Mouse (Mus musculus): ENCODE measurements at regions not wholly inside any gene's neighbourhood (a gene's known extent, or its start where the extent isn't known, plus 50 kb on each side); places are given as distances from the start of the nearest gene placed in this dataset.

- no peak for TF ChIP-seq CTCF (IDR thresholded peaks at IDR 0.05; ENCODE audit: borderline replicate concordance, control insufficient read depth, extremely low read depth, insufficient read depth, low read length, poor library complexity)
- TF ChIP-seq POLR2A (IDR thresholded peaks at IDR 0.05; ENCODE audit: control insufficient read depth, extremely low read depth, insufficient read depth, low read length, poor library complexity), result no peak
These were observed 65.6 kb upstream of the Cd180 start for GRCm38 (mm10) chr13:102627786-102628185.
